ENCODE assay signal across 9 mouse cellular contexts in the genomic region with DNA sequence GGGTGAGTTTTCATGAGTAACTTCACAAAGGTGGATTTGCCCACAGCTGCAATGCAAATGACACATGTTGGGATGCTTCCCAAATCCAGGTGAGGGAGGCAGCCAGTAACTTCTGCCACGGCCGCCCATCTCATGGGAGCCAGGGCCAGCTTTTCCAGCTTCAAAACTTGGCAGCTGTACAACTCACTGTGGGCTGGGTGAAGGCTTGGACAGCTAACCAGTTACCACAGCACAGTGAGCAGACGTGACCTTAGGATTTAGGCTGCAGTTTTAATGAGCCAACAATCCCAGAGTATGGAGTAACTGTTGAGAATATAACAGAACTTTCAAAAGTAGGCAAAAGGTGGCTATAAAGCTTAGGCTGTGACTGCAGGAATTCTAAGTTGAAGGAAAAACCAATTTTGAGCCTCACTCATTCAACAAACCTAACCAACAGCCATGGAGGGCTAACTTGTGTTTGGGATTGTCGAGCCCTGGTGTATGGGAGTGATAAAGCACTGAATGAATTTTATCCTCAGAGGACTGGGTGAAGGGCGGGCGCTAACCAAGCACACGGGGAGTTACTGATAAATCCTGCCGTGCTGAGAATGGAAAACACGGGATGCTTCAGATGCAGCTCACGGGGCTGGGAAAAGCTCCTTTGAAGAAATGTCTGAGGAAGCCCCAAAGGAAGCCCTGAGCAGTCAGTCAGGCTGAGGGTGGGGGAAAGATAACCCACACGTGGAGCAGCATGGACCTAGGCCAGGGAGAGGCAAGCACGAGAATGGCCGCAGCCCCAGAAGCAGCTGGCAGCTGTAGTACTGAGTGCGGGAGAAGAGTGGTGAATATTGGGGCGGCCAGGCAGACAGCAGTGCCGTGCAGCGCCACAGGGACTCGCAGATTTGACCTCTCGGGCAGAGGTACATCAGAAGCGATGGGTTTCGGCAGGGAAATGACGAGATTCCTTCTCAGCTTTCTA. TPM values are rescaled to one million over a fixed set of nuclear protein-coding genes. Genes with fewer than 3 reads are reported as not detected.
DNase-seq lines count a peak whose midpoint lies in the region; ATAC-seq lines count a peak whose summit lies in the region.
"Had no signal": no experiment of that assay in that cellular context is flagged by ENCODE, and none has a peak within 500 bp of the region (broad histone marks: within the 10 kb centered on the region; RNA-seq: fewer than 3 reads in every experiment).

No protein-coding gene starts in this region.

- ATAC-seq in monocyte, adult 5-6 weeks (replicated peaks; ENCODE audit: insufficient number of reproducible peaks, low FRiP score, low TSS enrichment, poor library complexity, severe bottlenecking): no peak

- intact Hi-C loops in heart, postnatal 10 days (cut with DNase I): no loop called here

- peak; percentile 40 for DNase-seq in gastrocnemius, postnatal 25 days
- no peak for DNase-seq in gastrocnemius, postnatal 4 days (ENCODE audit: low spot score in 2 of 2)
- peak; percentile 34 for DNase-seq in ovary, postnatal 14 days (ENCODE audit: low spot score)
- no peak for DNase-seq in ovary, postnatal 10 days (ENCODE audit: low spot score)
- DNase-seq in heart, postnatal 10 days: peak; percentile 60 to 71
- DNase-seq in spleen, postnatal 4 days (ENCODE audit: low spot score in 2 of 2): no peak
- no peak for DNase-seq in left cerebral cortex, adult 18-20 months (ENCODE audit: low spot score in 2 of 2)
- DNase-seq: gastrocnemius, postnatal 14 days had no signal

RNA-seq across cellular contexts. Expression of a gene that starts 9.7 kb away (rescaled TPM):
- 10 to 100 TPM; 14.3 to 14.5 TPM for total RNA-seq in gastrocnemius, postnatal 25 days (2021)
- total RNA-seq in gastrocnemius, postnatal 4 days (2021): 10 to 100 TPM; 24.5 to 30.2 TPM
- total RNA-seq in heart, postnatal 10 days (2021): 10 to 100 TPM; 24.0 to 31.1 TPM
- total RNA-seq in monocyte, adult 5-6 weeks (2017): 32.4 to 79.2 TPM (median 44.1 TPM) in 3 replicates
- 10 to 100 TPM; 24.5 to 25.7 TPM for total RNA-seq in left cerebral cortex, adult 18-20 months (2021)

RNA-seq across cellular contexts. Expression of a gene that starts 38.1 kb away (rescaled TPM):
- total RNA-seq in gastrocnemius, postnatal 25 days (2021): 10 to 100 TPM; 22.2 to 29.7 TPM
- total RNA-seq in gastrocnemius, postnatal 4 days (2021): 10 to 100 TPM; 63.8 to 74.0 TPM
- total RNA-seq in heart, postnatal 10 days (2021): 10 to 100 TPM; 49.0 to 54.3 TPM
- total RNA-seq in monocyte, adult 5-6 weeks (2017): 11.6 to 26.4 TPM (median 11.9 TPM) in 3 replicates
- total RNA-seq in left cerebral cortex, adult 18-20 months (2021): 10 to 100 TPM; 60.8 to 75.9 TPM

RNA-seq across cellular contexts. Expression of a gene that starts 39.0 kb away (rescaled TPM):
- 1 to 10 TPM in 1 of 2 experiments, under 1 TPM in 1; 0.72 to 5.6 TPM for total RNA-seq in gastrocnemius, postnatal 25 days (2021)
- total RNA-seq in gastrocnemius, postnatal 4 days (2021): 10 to 100 TPM; 10.7 to 19.4 TPM
- total RNA-seq in heart, postnatal 10 days (2021): 1 to 10 TPM; 5.0 to 8.2 TPM
- total RNA-seq in monocyte, adult 5-6 weeks (2017): 0.97 TPM in 1 of 3 replicates, not detected in the others
- total RNA-seq in left cerebral cortex, adult 18-20 months (2021): under 1 TPM in 1 of 2 experiments, not detected in 1; 0.37 TPM

Comparison
In these comparisons a context has a peak if more than half of its experiments do, and no peak if none do; other contexts are left out.
1. DNase-seq: peak in gastrocnemius, postnatal 25 days (single experiment), ovary, postnatal 14 days (single experiment) and heart, postnatal 10 days (2 of 2); none in gastrocnemius, postnatal 4 days (0 of 2), ovary, postnatal 10 days (single experiment), spleen, postnatal 4 days (0 of 2) and left cerebral cortex, adult 18-20 months (0 of 2).